In genomic region chr6:135150311-135150710, GRCm38 (mm10) we compare ENCODE assay signal across 10 mouse cellular contexts. TPM values are rescaled to one million over a fixed set of nuclear protein-coding genes. Genes with fewer than 3 reads are reported as not detected.
A peak's percentile ranks its signal among the peaks of the same experiment; 100 is the strongest.
DNase-seq lines count a peak whose midpoint lies in the region; ATAC-seq and TF ChIP-seq lines count a peak whose summit lies in the region.
"Had no signal": no experiment of that assay in that cellular context is flagged by ENCODE, and none has a peak within 500 bp of the region (broad histone marks: within the 10 kb centered on the region; RNA-seq: fewer than 3 reads in every experiment).

No protein-coding gene starts in this region.

- no peak for TF ChIP-seq EP300 in ES-Bruce4 (IDR thresholded peaks at IDR 0.05; ENCODE audit: insufficient read depth, low read depth, low read length)

- no peak overlapping the region for H3K4me2 ChIP-seq in kidney, embryonic 15.5 days
- no peak overlapping the region for H3K4me2 ChIP-seq in heart, embryonic 11.5 days
- H3K4me2 ChIP-seq: embryonic facial prominence, embryonic 12.5 days; liver, embryonic 15.5 days had no signal

- no peak overlapping the region for H3K27ac ChIP-seq in kidney, embryonic 15.5 days
- H3K27ac ChIP-seq in ES-Bruce4 (ENCODE audit: insufficient read depth, low read length) = no peak overlapping the region
- H3K27ac ChIP-seq in bone marrow macrophage, adult 2 months (ENCODE audit: insufficient read depth, low read depth, low read length) = no peak overlapping the region
- H3K27ac ChIP-seq in heart, embryonic 11.5 days (ENCODE audit: low read depth, low read length) = no peak overlapping the region
- H3K27ac ChIP-seq in heart, embryonic 10.5 days = no peak overlapping the region
- H3K27ac ChIP-seq: embryonic facial prominence, embryonic 12.5 days; liver, embryonic 15.5 days had no signal

- H3K9ac ChIP-seq in kidney, embryonic 15.5 days = no peak overlapping the region
- H3K9ac ChIP-seq in ES-Bruce4 (ENCODE audit: low read depth, poor library complexity, severe bottlenecking) = no peak overlapping the region
- H3K9ac ChIP-seq in heart, embryonic 11.5 days (ENCODE audit: low read depth, low read length) = no peak overlapping the region
- H3K9ac ChIP-seq: embryonic facial prominence, embryonic 12.5 days; liver, embryonic 15.5 days had no signal

- WGBS in kidney, embryonic 15.5 days = 39% methylated on average over 5 of the region's 5 CpGs
- 37% methylated on average over 5 of the region's 5 CpGs for WGBS in heart, embryonic 11.5 days (ENCODE audit: insufficient replicate concordance)
- 34% methylated on average over 5 of the region's 5 CpGs for WGBS in heart, embryonic 10.5 days

- no peaks in the 10 kb centered on the region for H3K9me3 ChIP-seq in kidney, embryonic 15.5 days (replicated peaks)
- H3K9me3 ChIP-seq in ES-Bruce4 (replicated peaks; ENCODE audit: control insufficient read depth, insufficient read depth, low read length, poor library complexity, severe bottlenecking) = no peaks in the 10 kb centered on the region
- H3K9me3 ChIP-seq in heart, embryonic 11.5 days (replicated peaks; ENCODE audit: control insufficient read depth, low read length) = no peaks in the 10 kb centered on the region
- H3K9me3 ChIP-seq in heart, embryonic 10.5 days = no peaks in the 10 kb centered on the region
- H3K9me3 ChIP-seq: embryonic facial prominence, embryonic 12.5 days; liver, embryonic 15.5 days had no signal

- ATAC-seq in kidney, embryonic 15.5 days (replicated peaks; ENCODE audit: low FRiP score) = 0 out of 2 replicates have a peak, but pooled peaks have one; percentile 13
- ATAC-seq in heart, embryonic 11.5 days (replicated peaks; ENCODE audit: insufficient number of reproducible peaks, low FRiP score, low TSS enrichment) = no peak

- H3K4me3 ChIP-seq in kidney, embryonic 15.5 days (replicated peaks) = no peak overlapping the region
- H3K4me3 ChIP-seq in ES-Bruce4 (ENCODE audit: low read depth, low read length) = no peak overlapping the region
- no peak overlapping the region for H3K4me3 ChIP-seq in bone marrow macrophage, adult 2 months (ENCODE audit: insufficient read depth, low read length)
- no peak overlapping the region for H3K4me3 ChIP-seq in heart, embryonic 11.5 days (ENCODE audit: low read depth, low read length)
- H3K4me3 ChIP-seq in heart, embryonic 10.5 days = no peak overlapping the region
- H3K4me3 ChIP-seq: embryonic facial prominence, embryonic 12.5 days; liver, embryonic 15.5 days had no signal

- H3K27me3 ChIP-seq in kidney, embryonic 15.5 days = no peaks in the 10 kb centered on the region
- no peaks in the 10 kb centered on the region for H3K27me3 ChIP-seq in ES-Bruce4 (ENCODE audit: control insufficient read depth, insufficient read depth, low read length, poor library complexity, severe bottlenecking)
- H3K27me3 ChIP-seq in heart, embryonic 11.5 days (ENCODE audit: control insufficient read depth, insufficient read depth, low read length) = no peaks in the 10 kb centered on the region
- H3K27me3 ChIP-seq in heart, embryonic 10.5 days (ENCODE audit: insufficient read depth, poor library complexity, severe bottlenecking) = peaks cover 14% of the 10 kb centered on the region
- H3K27me3 ChIP-seq: embryonic facial prominence, embryonic 12.5 days; liver, embryonic 15.5 days had no signal

- TF ChIP-seq POLR2A in ES-Bruce4 (IDR thresholded peaks at IDR 0.05; ENCODE audit: insufficient read depth, low read length) = no peak
- no peak for TF ChIP-seq POLR2A in bone marrow macrophage, adult 2 months (IDR thresholded peaks at IDR 0.05; ENCODE audit: borderline replicate concordance, low read depth, low read length)

- no peaks in the 10 kb centered on the region for H3K4me1 ChIP-seq in kidney, embryonic 15.5 days
- no peaks in the 10 kb centered on the region for H3K4me1 ChIP-seq in ES-Bruce4 (ENCODE audit: control insufficient read depth, insufficient read depth, low read length)
- peaks cover 10% of the 10 kb centered on the region for H3K4me1 ChIP-seq in bone marrow macrophage, adult 2 months (ENCODE audit: control insufficient read depth, insufficient read depth, low read length)
- no peaks in the 10 kb centered on the region for H3K4me1 ChIP-seq in heart, embryonic 11.5 days (ENCODE audit: control insufficient read depth, insufficient read depth, low read length)
- H3K4me1 ChIP-seq in heart, embryonic 10.5 days = no peaks in the 10 kb centered on the region; the same call in 1 of the 2 replicates
- H3K4me1 ChIP-seq: embryonic facial prominence, embryonic 12.5 days had no signal

- TF ChIP-seq CTCF in ES-Bruce4 (IDR thresholded peaks at IDR 0.05; ENCODE audit: low read depth, low read length) = peak; percentile 75
- TF ChIP-seq CTCF in bone marrow macrophage, adult 2 months (IDR thresholded peaks at IDR 0.05; ENCODE audit: low read depth, low read length) = peak; percentile 33; the same call in 1 of the 2 replicates

- DNase-seq in kidney, adult 18-20 months = no peak
- DNase-seq in kidney, postnatal 4 days = peak; percentile 50 to 62
- peak; percentile 43 for DNase-seq in thymus, postnatal 14 days
- DNase-seq in heart, embryonic 10.5 days (ENCODE audit: low spot score) = no peak

- H3K36me3 ChIP-seq in kidney, embryonic 15.5 days = peaks cover 10% of the 10 kb centered on the region; the same call in 1 of the 2 replicates
- no peaks in the 10 kb centered on the region for H3K36me3 ChIP-seq in ES-Bruce4 (ENCODE audit: control insufficient read depth, insufficient read depth, low read length, poor library complexity, severe bottlenecking)
- no peaks in the 10 kb centered on the region for H3K36me3 ChIP-seq in heart, embryonic 11.5 days (ENCODE audit: control insufficient read depth, insufficient read depth, low read length)
- peaks cover 7% of the 10 kb centered on the region for H3K36me3 ChIP-seq in heart, embryonic 10.5 days
- H3K36me3 ChIP-seq: embryonic facial prominence, embryonic 12.5 days had no signal

RNA-seq across cellular contexts. Expression of gene Gprc5d, which starts 32.2 kb away (rescaled TPM):
- polyA plus RNA-seq in kidney, embryonic 15.5 days (2015; fragmentation: Nextera tagmentation; extraction: Ambion mirVana) = not detected in 2 replicates
- not detected in 2 replicates for polyA plus RNA-seq in ES-Bruce4 (2011; ENCODE audit: insufficient read depth, insufficient read length, low read depth, missing spikeins)
- polyA plus RNA-seq in bone marrow macrophage, adult 2 months (2012; ENCODE audit: insufficient read depth, insufficient read length, missing spikeins) = not detected in 2 replicates
- polyA plus RNA-seq in heart, embryonic 11.5 days (2014; fragmentation: Nextera tagmentation; extraction: Ambion mirVana) = not detected in 2 replicates
- not detected in 2 replicates for polyA plus RNA-seq in heart, embryonic 10.5 days (2016; fragmentation: Nextera tagmentation; extraction: Ambion mirVana)
- polyA plus RNA-seq: embryonic facial prominence, embryonic 12.5 days had no signal

RNA-seq across cellular contexts. Expression of gene Fam234b, which starts 47.5 kb away (rescaled TPM):
- 35.5 and 37.4 TPM in 2 replicates for polyA plus RNA-seq in kidney, embryonic 15.5 days (2015; fragmentation: Nextera tagmentation; extraction: Ambion mirVana)
- polyA plus RNA-seq in ES-Bruce4 (2011; ENCODE audit: insufficient read depth, insufficient read length, low read depth, missing spikeins) = 6.3 and 7.4 TPM in 2 replicates
- polyA plus RNA-seq in bone marrow macrophage, adult 2 months (2012; ENCODE audit: insufficient read depth, insufficient read length, missing spikeins) = 5.7 and 6.7 TPM in 2 replicates
- polyA plus RNA-seq in heart, embryonic 11.5 days (2014; fragmentation: Nextera tagmentation; extraction: Ambion mirVana) = 11.2 and 11.3 TPM in 2 replicates
- 9.8 and 11.6 TPM in 2 replicates for polyA plus RNA-seq in heart, embryonic 10.5 days (2016; fragmentation: Nextera tagmentation; extraction: Ambion mirVana)

RNA-seq across cellular contexts. Expression of gene Hebp1, which starts 47.5 kb away (rescaled TPM):
- 27.1 and 28.0 TPM in 2 replicates for polyA plus RNA-seq in kidney, embryonic 15.5 days (2015; fragmentation: Nextera tagmentation; extraction: Ambion mirVana)
- 12.8 and 13.5 TPM in 2 replicates for polyA plus RNA-seq in ES-Bruce4 (2011; ENCODE audit: insufficient read depth, insufficient read length, low read depth, missing spikeins)
- 27.4 and 28.7 TPM in 2 replicates for polyA plus RNA-seq in bone marrow macrophage, adult 2 months (2012; ENCODE audit: insufficient read depth, insufficient read length, missing spikeins)
- 7.2 and 15.2 TPM in 2 replicates for polyA plus RNA-seq in heart, embryonic 11.5 days (2014; fragmentation: Nextera tagmentation; extraction: Ambion mirVana)
- 20.7 and 21.2 TPM in 2 replicates for polyA plus RNA-seq in heart, embryonic 10.5 days (2016; fragmentation: Nextera tagmentation; extraction: Ambion mirVana)

Comparison
In these comparisons a context has a peak if more than half of its experiments do, and no peak if none do; other contexts are left out.
1. DNase-seq: peak in kidney, postnatal 4 days (2 of 2) and thymus, postnatal 14 days (single experiment); none in kidney, adult 18-20 months (single experiment) and heart, embryonic 10.5 days (single experiment).